Mouse (Mus musculus): Measurements from ENCODE around the gene Nus1. TPM values are rescaled to one million over a fixed set of nuclear protein-coding genes. Genes with fewer than 3 reads are reported as not detected.

Nus1 gene
- total and polyA plus RNA-seq, 3 experiments, result 15.9 to 51.9 (median 27.9) TPM

DNA sequence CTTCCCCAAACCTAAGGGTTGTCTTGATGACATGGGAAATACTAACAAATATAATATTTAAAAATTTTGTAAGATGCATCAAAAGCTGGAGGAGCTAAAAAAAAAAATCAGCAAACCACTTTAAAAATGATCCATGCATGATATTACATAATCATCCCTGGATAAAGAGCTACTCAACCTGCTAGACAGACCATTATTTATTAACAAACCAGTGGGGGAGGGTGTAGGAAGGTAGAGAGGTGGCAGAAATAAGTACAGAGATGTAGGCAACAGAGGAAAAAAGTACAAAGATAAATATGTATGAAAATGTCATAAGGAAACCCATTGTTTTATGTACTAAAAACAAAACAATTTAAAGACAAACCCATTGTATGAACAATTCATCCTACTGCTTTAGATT is 42.7 kb upstream of the Nus1 start:
- Histone ChIP-seq H3K27ac (ENCODE audit: insufficient read depth, low read depth) (no peak overlapping the region), H3K4me3 (replicated peaks in 1 of 3; ENCODE audit: low read depth in 2 of 3, low read length in 2 of 3, poor library complexity in 1 of 3) (no peak overlapping the region), H3K4me1 (ENCODE audit: control insufficient read depth in 1 of 2, insufficient read depth in 2 of 2) (peaks cover 2 to 73% of the 10 kb centered on the region in 2 experiments; a peak in 2 of 4 replicates), H3K27me3 (replicated peaks) (no peaks in the 10 kb centered on the region), H3K9ac (ENCODE audit: insufficient read depth, low read depth) (no peak overlapping the region), H3K36me3 (replicated peaks in 1 of 2; ENCODE audit: control insufficient read depth in 1 of 2, insufficient read depth in 1 of 2, low read length in 1 of 2) (peaks cover 0 to 5% of the 10 kb centered on the region in 2 experiments), H3K79me2 (replicated peaks; ENCODE audit: control insufficient read depth, extremely low read depth, insufficient read depth, poor library complexity, severe bottlenecking) (peaks cover 22% of the 10 kb centered on the region), H3K4me2 (ENCODE audit: insufficient read depth, low read depth, poor library complexity, severe bottlenecking) (no peak overlapping the region), H3K9me3 (replicated peaks; ENCODE audit: low read length) (no peaks in the 10 kb centered on the region)
- no peak for DNase-seq (ENCODE audit: extremely low read depth)
- dilution Hi-C loops (cut with MboI; ENCODE audit: extremely low pct_ligation_motif_present, extremely low pct_unique_long_range_greater_than_20kb, low sequenced_read_pairs) (no loop called here), in situ Hi-C loops (cut with MboI; ENCODE audit: low pct_ligation_motif_present, low pct_unique_long_range_greater_than_20kb, low sequenced_read_pairs) (loop anchor here (25.0 kb wide), 1 partner anchor 262 kb away; no protein-coding TSS in a partner anchor)
- no peak for TF ChIP-seq MAX (IDR thresholded peaks at IDR 0.05; ENCODE audit: low read length)
- no peak for TF ChIP-seq CHD1 (IDR thresholded peaks at IDR 0.05; ENCODE audit: low read depth, low read length)
- TF ChIP-seq MAZ (IDR thresholded peaks at IDR 0.05; ENCODE audit: low read depth, low read length), result no peak
- no peak for TF ChIP-seq NRF1 (IDR thresholded peaks at IDR 0.05; ENCODE audit: low read depth, low read length)
- TF ChIP-seq E2F4 (IDR thresholded peaks at IDR 0.05; ENCODE audit: insufficient replicate concordance, low read depth, low read length), result no peak
- TF ChIP-seq JUND (conservative IDR thresholded peaks at IDR 0.05; ENCODE audit: low read depth, low read length), result no peak
- TF ChIP-seq ZNF384 (IDR thresholded peaks at IDR 0.05; ENCODE audit: low read depth, low read length), result no peak
- no peak for TF ChIP-seq MYC (IDR thresholded peaks at IDR 0.05; ENCODE audit: low read depth, low read length)
- TF ChIP-seq MEF2A (IDR thresholded peaks at IDR 0.05; ENCODE audit: borderline replicate concordance, low read depth, low read length), result no peak
- no peak for TF ChIP-seq ZMIZ1 (IDR thresholded peaks at IDR 0.05; ENCODE audit: low read depth, low read length)
- TF ChIP-seq USF1 (IDR thresholded peaks at IDR 0.05; ENCODE audit: low read depth, low read length), result no peak
- TF ChIP-seq ETS1 (conservative IDR thresholded peaks at IDR 0.05; ENCODE audit: low read depth, low read length), result no peak
- TF ChIP-seq HCFC1 (IDR thresholded peaks at IDR 0.05; ENCODE audit: low read depth, low read length), result no peak
- no peak for TF ChIP-seq ELF1 (IDR thresholded peaks at IDR 0.05; ENCODE audit: low read depth, low read length)

- Histone ChIP-seq H3K4me3 (replicated peaks in 1 of 3; ENCODE audit: low read depth in 2 of 3, low read length in 2 of 3, poor library complexity in 1 of 3) (no peak overlapping the region), H3K36me3 (replicated peaks in 1 of 2; ENCODE audit: control insufficient read depth in 1 of 2, insufficient read depth in 1 of 2, low read length in 1 of 2) (peaks cover 0 to 3% of the 10 kb centered on the region in 2 experiments), H3K4me1 (ENCODE audit: control insufficient read depth in 1 of 2, insufficient read depth in 2 of 2) (peaks cover 2 to 71% of the 10 kb centered on the region in 2 experiments; a peak in 2 of 4 replicates), H3K9me3 (replicated peaks; ENCODE audit: low read length) (no peaks in the 10 kb centered on the region), H3K27me3 (replicated peaks) (no peaks in the 10 kb centered on the region), H3K9ac (ENCODE audit: insufficient read depth, low read depth) (no peak overlapping the region), H3K79me2 (replicated peaks; ENCODE audit: control insufficient read depth, extremely low read depth, insufficient read depth, poor library complexity, severe bottlenecking) (peaks cover 30% of the 10 kb centered on the region), H3K4me2 (ENCODE audit: insufficient read depth, low read depth, poor library complexity, severe bottlenecking) (no peak overlapping the region), H3K27ac (ENCODE audit: insufficient read depth, low read depth) (no peak overlapping the region)
- in situ Hi-C loops (cut with MboI; ENCODE audit: low pct_ligation_motif_present, low pct_unique_long_range_greater_than_20kb, low sequenced_read_pairs), result loop anchor here (25.0 kb wide), 1 partner anchor 264 kb away; no protein-coding TSS in a partner anchor
- no peak for DNase-seq (ENCODE audit: extremely low read depth)
- dilution Hi-C loops (cut with MboI; ENCODE audit: extremely low pct_ligation_motif_present, extremely low pct_unique_long_range_greater_than_20kb, low sequenced_read_pairs), result no loop called here
- TF ChIP-seq SMC3 (IDR thresholded peaks at IDR 0.05; ENCODE audit: low read depth, low read length), result no peak
- no peak for TF ChIP-seq ZKSCAN1 (IDR thresholded peaks at IDR 0.05; ENCODE audit: borderline replicate concordance, low read depth, low read length)
- no peak for TF ChIP-seq MAFK (IDR thresholded peaks at IDR 0.05; ENCODE audit: insufficient replicate concordance, low read length)
- no peak for TF ChIP-seq E2F4 (IDR thresholded peaks at IDR 0.05; ENCODE audit: insufficient replicate concordance, low read depth, low read length)
These were observed 40.9 kb upstream of the Nus1 start for GRCm38 (mm10) chr10:52376422-52376821.
